Mouse (Mus musculus) limb, embryonic 10.5 days (tissue): ENCODE results near the gene Cit. TPM values are rescaled to one million over a fixed set of nuclear protein-coding genes. Genes with fewer than 3 reads are reported as not detected.

Experiments
- DNase-seq: peaks from one replicate; pipeline ENCODE4 v3.0.0-alpha.2; 2017; ENCODE audit warnings: low spot score
- H3K27ac ChIP-seq: fragments of 300-500 bp; sonication (generic); 2 replicates; pipeline ENCODE4 v1.5.1; 2016; ENCODE audit warnings: mild to moderate bottlenecking
- H3K27me3 ChIP-seq: fragments of 300-500 bp; sonication (generic); 2 replicates; pipeline ENCODE4 v1.6.1; 2016; ENCODE audit warnings: low read depth, mild to moderate bottlenecking; ENCODE audit not compliant: poor library complexity, severe bottlenecking
- H3K36me3 ChIP-seq: fragments of 300-500 bp; sonication (generic); 2 replicates; pipeline ENCODE4 v1.6.1; 2016; ENCODE audit warnings: mild to moderate bottlenecking, moderate library complexity
- H3K4me1 ChIP-seq: fragments of 300-500 bp; sonication (generic); 2 replicates; pipeline ENCODE4 v1.6.1; 2016
- H3K4me3 ChIP-seq: fragments of 300-500 bp; sonication (generic); 2 replicates; pipeline ENCODE4 v1.5.1; 2016; ENCODE audit warnings: mild to moderate bottlenecking, moderate library complexity
- H3K9me3 ChIP-seq: fragments of 300-500 bp; sonication (generic); replicated peaks from 2 replicates; pipeline ENCODE4 v1.6.1; 2016; ENCODE audit warnings: mild to moderate bottlenecking
- WGBS: fragments of 180-500 bp; shearing (Covaris S2); methylation state at CpG from one replicate; pipeline ENCODE4 v1.1.7; 2016; 5-methylcytosine and 5-hydroxymethylcytosine counted together
- polyA plus RNA-seq: library from polyadenylated mRNA; unstranded; fragments of >200 nt; fragmentation: Nextera tagmentation; extraction: Ambion mirVana; gene quantifications from 2 replicates; pipeline ENCODE4 v1.2.1, GENCODE M21; 2016

Cit gene
- polyA plus RNA-seq, 1 experiment from 2014 or later: 39.4 TPM

DNA sequence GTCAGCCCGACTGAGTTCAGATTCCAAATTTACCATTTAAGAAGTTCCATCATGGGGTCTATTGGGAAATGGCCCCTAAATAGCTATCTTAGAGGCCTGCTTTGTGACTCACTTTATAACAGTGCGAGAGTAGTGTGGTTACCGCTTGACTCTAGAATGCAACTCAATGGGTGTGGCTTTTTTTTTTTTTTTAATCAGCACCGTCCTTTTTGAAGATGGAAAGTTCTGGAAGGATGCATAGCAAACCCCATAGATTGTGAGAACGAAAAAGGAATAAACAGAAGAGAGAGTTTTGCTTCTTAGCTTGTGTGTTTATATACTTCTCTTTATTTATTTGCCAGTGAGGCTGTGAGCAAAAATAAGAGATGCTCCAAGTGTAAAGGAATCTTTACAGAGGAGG, 181.0 kb downstream of the Cit start:
- H3K27ac ChIP-seq: no peak overlapping the region
- no peak for DNase-seq
- WGBS: 88% methylated on average over 5 of the region's 5 CpGs
- peaks cover 11% of the 10 kb centered on the region; the same call in 1 of the 2 replicates for H3K27me3 ChIP-seq
- H3K36me3 ChIP-seq: peaks cover 14% of the 10 kb centered on the region
- no peak overlapping the region for H3K4me3 ChIP-seq
- H3K9me3 ChIP-seq: no peaks in the 10 kb centered on the region
- peaks cover 24% of the 10 kb centered on the region for H3K4me1 ChIP-seq

- WGBS: 94% methylated on average over 14 of the region's 14 CpGs
- H3K27me3 ChIP-seq: peaks cover 11% of the 10 kb centered on the region; the same call in 1 of the 2 replicates
- peaks cover 9% of the 10 kb centered on the region for H3K36me3 ChIP-seq
- peaks cover 24% of the 10 kb centered on the region for H3K4me1 ChIP-seq
- H3K27ac ChIP-seq: no peak overlapping the region
- no peaks in the 10 kb centered on the region for H3K9me3 ChIP-seq
- H3K4me3 ChIP-seq: no peak overlapping the region
- no peak for DNase-seq
Observed at GRCm38 (mm10) chr5:116026561-116026960, 181.5 kb downstream of the Cit start.

DNA sequence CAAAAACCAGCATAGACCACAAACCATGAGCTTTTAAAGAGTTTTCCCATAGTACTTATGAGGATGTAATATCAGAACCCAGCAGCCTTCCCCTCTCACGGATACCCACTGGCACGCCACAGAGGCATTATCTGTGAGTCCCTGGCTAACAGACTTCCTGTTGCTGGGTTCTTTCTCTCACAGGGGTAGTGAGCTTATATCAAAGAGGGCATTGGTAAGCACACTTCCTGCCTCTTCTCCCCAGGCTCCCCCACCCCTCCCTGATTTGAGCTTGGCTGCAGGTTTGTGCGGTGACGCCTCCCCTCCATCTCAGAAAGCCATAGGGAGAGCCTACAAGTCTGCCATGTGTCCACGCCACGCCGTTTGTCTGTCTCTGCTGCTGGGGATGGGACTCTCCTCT, 184.0 kb downstream of the Cit start:
- WGBS: 66% methylated on average over 7 of the region's 7 CpGs
- Histone ChIP-seq H3K4me3 (no peak overlapping the region), H3K36me3 (no peaks in the 10 kb centered on the region), H3K9me3 (no peaks in the 10 kb centered on the region), H3K4me1 (peaks cover 10% of the 10 kb centered on the region), H3K27me3 (peaks cover 11% of the 10 kb centered on the region; the same call in 1 of the 2 replicates), H3K27ac (no peak overlapping the region)
- no peak for DNase-seq

GRCm38 (mm10) chr5:116030566-116031189, 185.6 kb downstream of the Cit start:
- H3K27ac ChIP-seq: no peak overlapping the region
- 5% methylated on average over 19 of the region's 19 CpGs for WGBS
- peaks cover 11% of the 10 kb centered on the region; the same call in 1 of the 2 replicates for H3K27me3 ChIP-seq
- no peak for DNase-seq
- peak overlapping the region; percentile 29 for H3K4me3 ChIP-seq
- no peaks in the 10 kb centered on the region for H3K36me3 ChIP-seq
- peaks cover 7% of the 10 kb centered on the region for H3K4me1 ChIP-seq
- H3K9me3 ChIP-seq: no peaks in the 10 kb centered on the region

GRCm38 (mm10) chr5:116031190-116031577, 186.1 kb downstream of the Cit start:
- Histone ChIP-seq H3K4me1 (peaks cover 7% of the 10 kb centered on the region), H3K36me3 (no peaks in the 10 kb centered on the region), H3K9me3 (no peaks in the 10 kb centered on the region), H3K27ac (no peak overlapping the region), H3K27me3 (peaks cover 15% of the 10 kb centered on the region; the same call in 1 of the 2 replicates), H3K4me3 (peak overlapping the region; percentile 29)
- DNase-seq: peak; percentile 82
- 3% methylated on average over 14 of the region's 14 CpGs for WGBS

GRCm38 (mm10) chr5:116036465-116036864, 191.4 kb downstream of the Cit start:
- Histone ChIP-seq H3K4me1 (no peaks in the 10 kb centered on the region), H3K27me3 (peaks cover 18% of the 10 kb centered on the region; the same call in 1 of the 2 replicates), H3K27ac (no peak overlapping the region), H3K9me3 (no peaks in the 10 kb centered on the region), H3K36me3 (no peaks in the 10 kb centered on the region), H3K4me3 (no peak overlapping the region)
- WGBS: 71% methylated on average over 16 of the region's 16 CpGs
- peak; percentile 29 for DNase-seq

DNA sequence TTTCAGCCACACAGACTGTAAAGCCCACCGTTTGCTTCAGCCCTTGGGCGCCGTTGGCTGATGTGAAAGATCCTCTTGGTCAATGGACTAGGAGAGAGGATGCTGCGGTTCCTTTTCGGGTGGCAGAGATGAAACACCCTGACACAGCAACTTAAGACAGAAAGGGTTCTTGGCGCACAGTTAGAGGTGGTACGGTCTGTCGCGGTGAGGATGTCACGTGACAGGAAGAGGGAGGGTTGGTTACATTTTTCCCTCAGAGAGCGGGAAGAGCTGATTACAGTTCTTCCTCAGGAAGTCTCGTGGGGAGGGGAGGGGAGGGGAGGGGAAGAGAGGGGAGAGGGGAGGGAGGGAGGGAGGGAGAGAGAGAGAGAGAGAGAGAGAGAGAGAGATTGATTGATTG, 192.7 kb downstream of the Cit start:
- peaks cover 18% of the 10 kb centered on the region; the same call in 1 of the 2 replicates for H3K27me3 ChIP-seq
- WGBS: 55% methylated on average over 12 of the region's 12 CpGs
- no peaks in the 10 kb centered on the region for H3K4me1 ChIP-seq
- no peaks in the 10 kb centered on the region for H3K9me3 ChIP-seq
- no peak overlapping the region for H3K4me3 ChIP-seq
- no peak for DNase-seq
- no peak overlapping the region for H3K27ac ChIP-seq
- no peaks in the 10 kb centered on the region for H3K36me3 ChIP-seq

GRCm38 (mm10) chr5:116039706-116040105, 194.6 kb downstream of the Cit start:
- Histone ChIP-seq H3K9me3 (no peaks in the 10 kb centered on the region), H3K4me1 (no peaks in the 10 kb centered on the region), H3K27ac (no peak overlapping the region), H3K36me3 (no peaks in the 10 kb centered on the region), H3K4me3 (peak overlapping the region; percentile 13; the same call in 1 of the 2 replicates), H3K27me3 (peaks cover 18% of the 10 kb centered on the region; the same call in 1 of the 2 replicates)
- 28% methylated on average over 11 of the region's 11 CpGs for WGBS
- no peak for DNase-seq

- no peaks in the 10 kb centered on the region for H3K4me1 ChIP-seq
- H3K4me3 ChIP-seq: no peak overlapping the region
- no peaks in the 10 kb centered on the region for H3K36me3 ChIP-seq
- WGBS: 81% methylated on average over 7 of the region's 7 CpGs
- H3K9me3 ChIP-seq: no peaks in the 10 kb centered on the region
- DNase-seq: no peak
- H3K27ac ChIP-seq: no peak overlapping the region
- 0 out of 2 replicates have a peak, but pooled peaks cover 5% of the 10 kb centered on the region for H3K27me3 ChIP-seq
Observed at GRCm38 (mm10) chr5:116042241-116042640, 197.2 kb downstream of the Cit start.

DNA sequence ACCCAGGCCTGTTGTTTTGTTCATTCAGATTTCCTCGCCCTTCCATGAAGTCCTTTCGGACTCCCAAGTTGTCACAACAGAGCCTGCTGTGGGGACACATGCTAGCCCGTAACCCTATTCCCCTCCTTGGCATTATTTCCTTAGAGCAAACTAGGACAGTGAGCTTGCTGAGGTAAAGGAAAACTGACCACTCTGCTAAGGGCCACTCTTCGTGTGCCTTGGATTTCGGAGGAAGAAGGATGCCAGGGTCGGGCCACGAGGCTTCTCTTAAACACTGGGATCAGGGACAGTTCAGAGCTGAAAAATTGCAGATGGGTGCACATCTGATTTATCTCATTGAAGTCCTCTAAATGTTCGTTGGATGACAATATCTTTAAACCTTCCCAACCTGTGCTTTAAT, 200.5 kb downstream of the Cit start:
- DNase-seq: no peak
- Histone ChIP-seq H3K9me3 (no peaks in the 10 kb centered on the region), H3K4me1 (no peaks in the 10 kb centered on the region), H3K4me3 (no peak overlapping the region), H3K36me3 (no peaks in the 10 kb centered on the region), H3K27me3 (0 out of 2 replicates have a peak, but pooled peaks cover 2% of the 10 kb centered on the region), H3K27ac (no peak overlapping the region)
- WGBS: 89% methylated on average over 8 of the region's 8 CpGs

- Histone ChIP-seq H3K36me3 (no peaks in the 10 kb centered on the region), H3K27ac (no peak overlapping the region), H3K4me3 (no peak overlapping the region), H3K9me3 (no peaks in the 10 kb centered on the region), H3K4me1 (no peaks in the 10 kb centered on the region), H3K27me3 (no peaks in the 10 kb centered on the region)
- WGBS: 92% methylated on average over 4 of the region's 4 CpGs
- no peak for DNase-seq
Observed at GRCm38 (mm10) chr5:116046246-116046645, 201.2 kb downstream of the Cit start.

GRCm38 (mm10) chr5:116048321-116048720, 203.2 kb downstream of the Cit start:
- H3K4me1 ChIP-seq: no peaks in the 10 kb centered on the region
- 93% methylated on average over 3 of the region's 3 CpGs for WGBS
- H3K27ac ChIP-seq: no peak overlapping the region
- no peak overlapping the region for H3K4me3 ChIP-seq
- no peaks in the 10 kb centered on the region for H3K27me3 ChIP-seq
- H3K36me3 ChIP-seq: no peaks in the 10 kb centered on the region
- no peak for DNase-seq
- no peaks in the 10 kb centered on the region for H3K9me3 ChIP-seq

DNA sequence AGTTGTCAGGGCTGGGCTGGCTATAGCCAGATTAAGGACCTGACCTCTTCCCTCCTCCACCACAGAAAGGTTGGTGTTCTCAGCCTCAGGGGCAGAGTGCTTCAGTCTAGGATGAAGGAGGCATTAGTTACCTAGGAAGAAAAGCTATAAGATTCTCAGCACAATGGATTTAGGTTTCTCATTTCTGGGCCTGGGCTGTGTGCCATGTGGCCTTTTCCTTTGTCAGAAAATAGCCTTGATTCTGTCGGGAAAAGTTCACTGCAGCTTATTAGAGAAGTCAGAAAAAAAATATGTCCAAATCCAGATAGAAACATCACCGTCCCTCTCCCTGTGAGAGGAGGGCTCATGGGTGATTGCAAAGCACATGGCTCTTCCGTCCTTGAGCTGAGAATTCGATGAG, 204.7 kb downstream of the Cit start:
- Histone ChIP-seq H3K4me1 (no peaks in the 10 kb centered on the region), H3K27me3 (no peaks in the 10 kb centered on the region), H3K9me3 (no peaks in the 10 kb centered on the region), H3K36me3 (no peaks in the 10 kb centered on the region), H3K27ac (no peak overlapping the region), H3K4me3 (no peak overlapping the region)
- DNase-seq: no peak
- 91% methylated on average over 4 of the region's 4 CpGs for WGBS

GRCm38 (mm10) chr5:116052171-116052570, 207.1 kb downstream of the Cit start:
- Histone ChIP-seq H3K4me1 (no peaks in the 10 kb centered on the region), H3K27me3 (no peaks in the 10 kb centered on the region), H3K9me3 (no peaks in the 10 kb centered on the region), H3K36me3 (no peaks in the 10 kb centered on the region), H3K27ac (no peak overlapping the region), H3K4me3 (no peak overlapping the region)
- DNase-seq: no peak
- 85% methylated on average over 5 of the region's 5 CpGs for WGBS
